Mouse (Mus musculus) intestine, embryonic 16.5 days (tissue): Measurements from ENCODE around the gene Gm11627. TPM values are rescaled to one million over a fixed set of nuclear protein-coding genes. Genes with fewer than 3 reads are reported as not detected.

Experiments
- ATAC-seq: fragments of 200-750 bp; cut with Nextera tagmentation; 2 replicates; pipeline ENCODE4 v1.8.0; 2017; ENCODE audit warnings: moderate TSS enrichment, moderate library complexity
- H3K27ac ChIP-seq: fragments of 300-500 bp; sonication (generic); 2 replicates; pipeline ENCODE4 v1.5.1; 2014; ENCODE audit warnings: mild to moderate bottlenecking, low read length
- H3K27me3 ChIP-seq: fragments of 300-500 bp; sonication (generic); replicated peaks from 2 replicates; pipeline ENCODE4 v1.6.1; 2014; ENCODE audit warnings: low read length, control low read depth, mixed read lengths; ENCODE audit not compliant: control insufficient read depth, insufficient read depth
- H3K36me3 ChIP-seq: fragments of 300-500 bp; sonication (generic); 2 replicates; pipeline ENCODE4 v1.6.1; 2014; ENCODE audit warnings: low read length, control low read depth; ENCODE audit not compliant: control insufficient read depth, insufficient read depth
- H3K4me1 ChIP-seq: fragments of 300-500 bp; sonication (generic); 2 replicates; pipeline ENCODE4 v1.6.1; 2014; ENCODE audit warnings: low read length, control low read depth, mixed read lengths; ENCODE audit not compliant: control insufficient read depth, insufficient read depth
- H3K4me2 ChIP-seq: fragments of 300-500 bp; sonication (generic); 2 replicates; pipeline ENCODE4 v1.6.1; 2014; ENCODE audit warnings: low read depth, low read length, control low read depth
- H3K4me3 ChIP-seq: fragments of 300-500 bp; sonication (generic); 2 replicates; pipeline ENCODE4 v1.5.1; 2014; ENCODE audit warnings: mild to moderate bottlenecking, low read length
- H3K9ac ChIP-seq: fragments of 300-500 bp; sonication (generic); 2 replicates; pipeline ENCODE4 v1.6.1; 2014; ENCODE audit warnings: low read depth, low read length
- H3K9me3 ChIP-seq: fragments of 300-500 bp; sonication (generic); 2 replicates; pipeline ENCODE4 v1.6.1; 2016; ENCODE audit warnings: low read length, control low read depth; ENCODE audit not compliant: control insufficient read depth
- WGBS: fragments of 180-500 bp; shearing (Covaris S2); extraction: QIAGEN DNeasy Blood & Tissue Kit; methylation state at CpG from one replicate; pipeline ENCODE4 v1.1.7; 2014; 5-methylcytosine and 5-hydroxymethylcytosine counted together
- polyA plus RNA-seq: library from polyadenylated mRNA; unstranded; fragments of >200 nt; fragmentation: Nextera tagmentation; extraction: Ambion mirVana; gene quantifications from 2 replicates; pipeline ENCODE4 v1.2.1, GENCODE M21; 2015

Gm11627 gene
- polyA plus RNA-seq, 1 experiment from 2014 or later = 15.8 TPM

DNA sequence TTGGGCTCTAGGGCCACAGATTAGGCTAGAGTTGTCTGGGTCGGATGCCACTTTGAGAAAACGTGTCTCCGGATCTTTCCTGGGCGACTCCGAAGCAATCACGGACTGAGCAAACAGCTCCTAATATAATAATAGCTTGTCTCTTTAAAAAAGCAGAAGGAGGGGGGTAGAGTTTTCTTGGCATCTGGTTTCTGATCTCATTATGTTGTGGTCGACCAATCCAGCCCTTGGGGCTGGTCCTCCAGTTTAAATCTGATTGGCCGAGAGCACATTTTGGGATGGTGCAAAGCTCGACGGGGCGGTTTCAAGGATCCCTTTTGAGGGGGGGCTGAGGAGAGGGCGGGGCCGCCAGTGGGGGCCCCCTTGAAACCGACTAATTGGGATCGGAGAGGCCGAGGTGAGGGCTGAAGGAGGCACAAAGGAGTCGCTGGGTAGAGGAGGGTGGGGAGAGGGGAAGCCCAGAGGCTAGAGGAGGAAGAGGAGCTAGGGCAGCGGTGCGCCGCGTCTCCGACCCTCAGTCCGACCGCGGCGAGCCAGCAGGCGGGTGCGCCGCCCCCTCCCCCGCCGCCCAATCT, 24.8 kb upstream of the Gm11627 start, which contains the start of gene Fzd2:
Gene Fzd2, plus strand, starts transcription at position 387 of the 575 bp plus-strand sequence.
- Histone ChIP-seq H3K27ac (peak within 1 kb of the TSS; percentile 95), H3K36me3 (no peaks in the 10 kb centered on the region), H3K9me3 (no peaks in the 10 kb centered on the region), H3K27me3 (peaks cover 9% of the 10 kb centered on the region), H3K4me1 (peaks cover 10% of the 10 kb centered on the region), H3K4me2 (peak within 1 kb of the TSS; percentile 78), H3K4me3 (peak within 1 kb of the TSS; percentile 72), H3K9ac (peak within 1 kb of the TSS; percentile 77)
- peak; percentile 91 for ATAC-seq
- WGBS = under 1% methylated on average over 27 of the region's 31 CpGs

GRCm38 (mm10) chr11:102603496-102603850, 24.2 kb upstream of the Gm11627 start:
- Histone ChIP-seq H3K4me1 (peaks cover 7% of the 10 kb centered on the region), H3K36me3 (no peaks in the 10 kb centered on the region), H3K27ac (peak overlapping the region; percentile 91), H3K4me3 (peak overlapping the region; percentile 72), H3K9ac (peak overlapping the region; percentile 63), H3K9me3 (no peaks in the 10 kb centered on the region), H3K27me3 (peaks cover 9% of the 10 kb centered on the region), H3K4me2 (peak overlapping the region; percentile 78)
- peak; percentile 54; the same call in 1 of the 2 replicates for ATAC-seq
- WGBS = under 1% methylated on average over 10 of the region's 10 CpGs

DNA sequence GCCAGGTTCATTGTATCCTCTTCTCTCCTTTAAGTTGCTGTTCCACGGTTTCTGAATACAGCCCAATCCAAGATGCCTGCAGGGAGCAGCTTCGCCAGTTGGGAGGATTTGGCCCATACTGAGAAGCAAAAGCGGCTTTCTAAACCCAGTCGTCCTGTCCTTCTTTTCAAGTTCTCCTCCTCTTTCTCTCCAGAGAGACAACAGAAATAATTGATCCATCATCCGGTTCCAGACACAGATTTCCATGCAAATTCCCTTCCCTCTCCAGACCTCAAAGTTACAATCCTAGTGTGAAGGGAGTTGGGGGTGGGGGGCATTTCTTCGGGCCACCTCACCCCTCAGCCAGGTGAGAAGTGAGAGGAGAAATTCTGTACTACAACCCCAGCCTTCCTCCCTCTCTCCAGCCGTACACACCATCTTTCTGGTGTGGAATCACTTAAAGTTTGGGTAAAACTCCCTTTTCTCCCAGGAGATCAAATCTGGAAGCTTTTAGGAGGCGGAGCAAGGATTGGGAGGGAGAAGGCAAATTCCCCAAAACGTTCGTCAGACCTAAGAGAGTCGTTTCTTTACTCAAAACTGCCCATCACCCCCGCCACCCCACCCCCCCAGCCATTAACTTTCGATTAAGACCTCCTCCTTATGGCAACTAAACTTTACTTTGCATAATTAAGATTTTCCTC, 23.7 kb upstream of the Gm11627 start:
- WGBS = 10% methylated on average over 13 of the region's 13 CpGs
- Histone ChIP-seq H3K4me2 (peak overlapping the region; percentile 78), H3K36me3 (no peaks in the 10 kb centered on the region), H3K9me3 (no peaks in the 10 kb centered on the region), H3K9ac (peak overlapping the region; percentile 63), H3K27ac (peak overlapping the region; percentile 91), H3K4me1 (peaks cover 5% of the 10 kb centered on the region), H3K27me3 (peaks cover 9% of the 10 kb centered on the region), H3K4me3 (peak overlapping the region; percentile 72)
- ATAC-seq = no peak

DNA sequence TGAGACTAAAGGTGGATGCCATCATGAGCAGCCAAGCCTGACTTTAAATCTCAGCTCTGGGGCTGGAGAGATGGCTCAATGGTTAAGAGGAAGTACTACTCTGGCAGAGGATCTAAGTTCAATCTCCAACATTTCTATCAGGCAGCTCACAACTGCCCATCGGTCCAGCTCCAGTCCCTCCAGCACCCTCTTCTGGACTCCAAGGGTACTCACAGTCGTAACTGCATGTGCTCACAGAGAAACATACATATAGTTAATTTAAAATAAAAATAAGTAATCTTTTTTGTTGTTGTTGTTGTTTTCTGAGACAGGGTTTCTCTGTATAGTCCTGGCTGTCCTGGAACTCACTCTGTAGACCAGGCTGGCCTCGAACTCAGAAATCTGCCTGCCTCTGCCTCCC, 20.7 kb upstream of the Gm11627 start:
- no peak overlapping the region for H3K4me3 ChIP-seq
- H3K9me3 ChIP-seq = no peaks in the 10 kb centered on the region
- no peak overlapping the region for H3K27ac ChIP-seq
- no peaks in the 10 kb centered on the region for H3K27me3 ChIP-seq
- H3K36me3 ChIP-seq = no peaks in the 10 kb centered on the region
- H3K4me1 ChIP-seq = no peaks in the 10 kb centered on the region
- 94% methylated on average over 3 of the region's 3 CpGs for WGBS
- no peak for ATAC-seq
- no peak overlapping the region for H3K4me2 ChIP-seq
- H3K9ac ChIP-seq = no peak overlapping the region

DNA sequence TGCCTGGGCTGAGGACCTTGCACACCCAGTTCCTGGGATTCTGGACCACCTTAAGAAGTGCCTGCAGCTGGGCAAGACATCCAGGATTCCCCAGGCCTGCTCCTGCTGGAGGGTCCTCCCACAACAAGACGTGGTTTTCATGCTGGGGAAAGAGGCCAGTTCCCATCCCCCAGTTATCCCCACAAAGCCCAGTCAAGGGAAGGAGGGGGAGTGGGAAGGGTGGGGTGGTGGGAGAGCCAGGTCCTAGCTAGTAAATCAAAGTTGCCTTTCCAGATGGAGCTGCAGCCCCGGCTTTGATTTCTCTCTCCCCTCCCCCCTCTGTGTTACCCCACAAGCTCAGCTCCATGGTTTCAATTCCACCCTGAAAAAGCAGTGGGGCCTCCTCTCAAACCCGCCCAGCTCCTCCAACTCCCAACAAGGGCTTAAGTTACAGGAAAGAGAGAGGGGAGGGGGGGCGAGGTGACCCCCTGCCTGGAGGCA, 16.1 kb upstream of the Gm11627 start:
- peak; percentile 77 for ATAC-seq
- H3K9me3 ChIP-seq = no peaks in the 10 kb centered on the region

GRCm38 (mm10) chr11:102587554-102587953, 8.3 kb upstream of the Gm11627 start:
- WGBS = 87% methylated on average over 3 of the region's 3 CpGs
- H3K4me1 ChIP-seq = peaks cover 5% of the 10 kb centered on the region; the same call in 1 of the 2 replicates
- no peak overlapping the region for H3K9ac ChIP-seq
- no peak overlapping the region for H3K4me2 ChIP-seq
- ATAC-seq = no peak
- no peak overlapping the region for H3K4me3 ChIP-seq
- no peak overlapping the region for H3K27ac ChIP-seq
- H3K9me3 ChIP-seq = peaks cover 4% of the 10 kb centered on the region; the same call in 1 of the 2 replicates
- H3K36me3 ChIP-seq = no peaks in the 10 kb centered on the region
- H3K27me3 ChIP-seq = no peaks in the 10 kb centered on the region

More for the DNA sequence above, 16.1 kb upstream of the Gm11627 start:
- no peaks in the 10 kb centered on the region for H3K36me3 ChIP-seq
- no peak overlapping the region for H3K4me2 ChIP-seq
- no peaks in the 10 kb centered on the region for H3K4me1 ChIP-seq
- WGBS = 19% methylated on average over 4 of the region's 4 CpGs
- H3K4me3 ChIP-seq = no peak overlapping the region
- H3K27me3 ChIP-seq = no peaks in the 10 kb centered on the region
- no peak overlapping the region for H3K9ac ChIP-seq
- peak overlapping the region; percentile 65 for H3K27ac ChIP-seq

DNA sequence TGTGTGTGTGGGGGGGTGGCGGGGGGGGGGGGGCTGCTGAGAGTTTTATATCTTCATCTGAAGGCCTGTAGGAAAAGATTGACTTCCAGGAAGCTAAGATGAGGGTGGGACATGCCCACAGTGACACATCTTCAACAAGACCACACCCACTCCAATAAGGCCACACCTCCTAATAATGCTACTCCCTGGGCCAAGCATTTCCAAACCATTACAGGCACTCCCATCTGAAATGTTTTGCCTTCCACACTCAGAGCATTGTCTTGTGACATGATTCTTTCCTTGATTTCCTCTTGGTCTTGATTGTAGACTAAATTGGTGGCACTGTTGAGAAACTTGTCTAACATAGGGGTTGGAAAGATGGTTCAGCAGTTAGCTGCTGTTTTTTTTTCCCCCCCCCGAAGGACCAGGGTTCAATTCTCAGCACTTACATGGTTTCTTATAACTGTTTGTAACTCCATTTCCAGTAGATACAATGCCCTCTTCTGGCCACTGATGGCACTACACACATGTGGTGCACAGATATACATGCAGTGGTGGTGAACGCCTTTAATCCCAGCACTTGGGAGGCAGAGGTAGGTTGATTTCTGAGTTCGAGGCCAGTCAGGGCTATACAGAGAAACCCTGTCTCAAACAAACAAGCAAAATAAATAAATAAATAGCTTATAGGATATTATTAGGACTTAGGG, 7.3 kb upstream of the Gm11627 start:
- H3K27ac ChIP-seq = no peak overlapping the region
- ATAC-seq = no peak
- H3K27me3 ChIP-seq = no peaks in the 10 kb centered on the region
- 94% methylated on average over 4 of the region's 4 CpGs for WGBS
- H3K9ac ChIP-seq = no peak overlapping the region
- no peak overlapping the region for H3K4me2 ChIP-seq
- H3K4me3 ChIP-seq = no peak overlapping the region
- peaks cover 4% of the 10 kb centered on the region; the same call in 1 of the 2 replicates for H3K9me3 ChIP-seq
- peaks cover 9% of the 10 kb centered on the region for H3K4me1 ChIP-seq
- H3K36me3 ChIP-seq = no peaks in the 10 kb centered on the region

DNA sequence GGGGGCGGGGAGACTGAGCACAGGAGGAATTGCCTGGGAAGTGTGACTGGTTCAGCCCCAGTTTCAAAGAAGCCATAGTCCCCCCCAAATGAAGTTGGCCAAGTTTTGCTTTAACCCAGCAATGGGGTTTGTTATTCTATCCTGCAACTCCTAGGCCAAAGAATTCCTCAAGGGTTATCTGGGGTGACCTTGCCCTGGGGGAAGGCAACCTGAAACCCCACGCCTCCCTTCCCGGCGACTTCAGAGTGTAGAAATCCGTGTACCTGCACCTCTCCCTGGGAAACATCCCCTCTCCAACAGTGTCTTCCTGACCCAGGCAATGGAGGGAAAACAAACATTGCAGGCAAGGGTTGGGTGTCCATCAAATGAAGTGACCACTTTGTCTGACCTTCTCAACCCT, 3.5 kb upstream of the Gm11627 start:
- H3K4me3 ChIP-seq = no peak overlapping the region
- ATAC-seq = no peak
- H3K9ac ChIP-seq = no peak overlapping the region
- H3K36me3 ChIP-seq = no peaks in the 10 kb centered on the region
- 29% methylated on average over 5 of the region's 5 CpGs for WGBS
- no peaks in the 10 kb centered on the region for H3K27me3 ChIP-seq
- H3K4me2 ChIP-seq = no peak overlapping the region
- H3K4me1 ChIP-seq = peaks cover 19% of the 10 kb centered on the region
- peak overlapping the region; percentile 82 for H3K27ac ChIP-seq
- H3K9me3 ChIP-seq = peaks cover 4% of the 10 kb centered on the region; the same call in 1 of the 2 replicates

- ATAC-seq = peak; percentile 28; the same call in 1 of the 2 replicates
Measured at GRCm38 (mm10) chr11:102582016-102582610, 2.9 kb upstream of the Gm11627 start.

More at GRCm38 (mm10) chr11:102582016-102582610, 2.9 kb upstream of the Gm11627 start:
- Histone ChIP-seq H3K27me3 (no peaks in the 10 kb centered on the region), H3K36me3 (no peaks in the 10 kb centered on the region), H3K9me3 (peaks cover 4% of the 10 kb centered on the region; the same call in 1 of the 2 replicates), H3K4me3 (no peak overlapping the region), H3K4me1 (peaks cover 21% of the 10 kb centered on the region), H3K9ac (no peak overlapping the region), H3K27ac (peak overlapping the region; percentile 82), H3K4me2 (no peak overlapping the region)
- WGBS = 25% methylated on average over 13 of the region's 13 CpGs
